Mouse (Mus musculus) left cerebral cortex, postnatal 4 days (tissue): Measurements from ENCODE around the gene Tnnt1. TPM values are rescaled to one million over a fixed set of nuclear protein-coding genes. Genes with fewer than 3 reads are reported as not detected.
"Not testable (repeated sequence)": the region's sequence is repeated elsewhere in the genome, so short reads cannot be mapped to it uniquely, and the experiment has no call there.

Experiments
- DNase-seq: peaks from one replicate; pipeline ENCODE4 v3.0.0-alpha.2; 2022
- intact Hi-C: fragments of 180-260 bp; cut with DNase I; formaldehyde crosslinking; loops from one replicate; pipeline ENCODE4 v1.15.1; 2025
- total RNA-seq, 2 experiments: library from RNA; stranded (reverse); gene quantifications; 2 replicates each; pipeline ENCODE4 v1.2.3; 2021

Tnnt1 gene
- total RNA-seq, result 1 to 10 TPM in 1 of 2 experiments, under 1 TPM in 1; 0.89 to 1.0 TPM

DNA sequence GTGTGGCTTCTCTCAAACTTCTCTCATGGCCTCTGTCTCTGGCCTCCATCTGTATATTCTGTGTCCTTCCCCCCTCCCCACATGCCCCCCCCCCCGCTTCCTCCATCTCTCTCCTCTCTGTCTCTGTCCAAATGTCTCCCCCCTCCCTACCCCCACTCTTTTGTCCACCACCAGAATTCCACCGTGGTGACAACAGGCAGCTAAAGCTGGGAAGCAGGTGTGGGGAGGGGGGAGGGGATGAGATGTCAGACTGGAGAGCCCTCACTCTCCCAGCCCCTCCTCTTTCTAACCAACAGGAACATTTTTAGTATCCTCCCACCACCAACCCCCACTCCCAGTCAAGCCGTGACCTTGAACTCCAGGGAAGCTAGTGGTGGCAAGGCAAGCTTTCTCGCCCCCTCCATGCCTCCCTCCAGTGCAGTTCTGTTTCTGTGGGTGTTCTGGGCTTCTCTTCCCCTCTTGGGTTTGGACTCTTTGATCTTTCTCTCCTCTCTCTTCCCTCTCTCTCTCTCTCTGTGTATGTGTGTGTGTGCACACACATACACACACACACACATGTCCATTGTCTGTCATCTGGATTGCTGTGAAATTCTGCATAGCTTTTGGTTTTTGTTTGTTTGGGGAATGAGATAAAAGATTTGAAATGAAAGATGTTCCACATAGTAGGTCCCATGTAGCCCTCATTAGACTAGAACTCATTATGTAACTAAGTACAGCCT is at the start of gene Tnnt1:
TSS of gene Tnnt1 (minus strand) at position 51 of the 719 bp plus-strand sequence.
- DNase-seq, result no peak
- intact Hi-C loops, result no loop called here

DNA sequence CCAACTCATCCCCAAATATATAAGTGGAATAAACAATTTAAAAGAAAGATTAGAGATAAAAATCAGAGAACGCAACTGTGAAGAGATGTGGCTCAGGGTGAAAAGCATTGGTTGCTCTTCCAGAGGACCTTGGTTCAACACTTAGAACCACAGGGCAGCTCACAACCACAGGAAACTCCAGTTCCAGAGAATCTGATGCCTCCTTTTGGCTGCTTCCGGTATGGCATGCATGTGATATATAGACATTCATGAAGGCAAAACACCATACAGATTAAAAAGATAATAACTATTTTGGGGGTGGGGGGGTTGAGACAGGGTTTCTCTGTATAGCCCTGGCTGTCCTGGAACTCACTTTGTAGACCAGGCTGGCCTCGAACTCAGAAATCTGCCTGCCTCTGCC is 46.5 kb upstream of the Tnnt1 start:
- no peak for DNase-seq
- intact Hi-C loops, result no loop called here

DNA sequence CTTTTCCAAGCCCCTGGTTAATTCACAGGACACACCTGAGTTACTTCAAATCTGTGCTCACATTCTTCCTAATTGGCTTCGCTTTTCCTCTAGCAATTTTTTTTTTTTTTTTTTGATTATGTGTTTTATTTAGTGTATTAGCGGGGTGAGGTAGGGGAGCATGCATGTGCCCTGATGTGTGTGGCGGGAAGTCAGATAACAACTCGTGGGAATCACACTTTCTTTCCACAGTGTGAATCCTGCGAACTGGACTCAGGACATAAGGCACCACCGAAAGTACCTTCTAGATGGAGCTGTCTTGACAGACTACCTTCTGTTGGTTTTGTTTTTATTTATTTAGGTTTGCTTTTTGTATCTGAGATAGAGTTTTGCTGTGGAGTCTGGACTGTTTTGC is 41.0 kb upstream of the Tnnt1 start:
- no peak for DNase-seq

DNA sequence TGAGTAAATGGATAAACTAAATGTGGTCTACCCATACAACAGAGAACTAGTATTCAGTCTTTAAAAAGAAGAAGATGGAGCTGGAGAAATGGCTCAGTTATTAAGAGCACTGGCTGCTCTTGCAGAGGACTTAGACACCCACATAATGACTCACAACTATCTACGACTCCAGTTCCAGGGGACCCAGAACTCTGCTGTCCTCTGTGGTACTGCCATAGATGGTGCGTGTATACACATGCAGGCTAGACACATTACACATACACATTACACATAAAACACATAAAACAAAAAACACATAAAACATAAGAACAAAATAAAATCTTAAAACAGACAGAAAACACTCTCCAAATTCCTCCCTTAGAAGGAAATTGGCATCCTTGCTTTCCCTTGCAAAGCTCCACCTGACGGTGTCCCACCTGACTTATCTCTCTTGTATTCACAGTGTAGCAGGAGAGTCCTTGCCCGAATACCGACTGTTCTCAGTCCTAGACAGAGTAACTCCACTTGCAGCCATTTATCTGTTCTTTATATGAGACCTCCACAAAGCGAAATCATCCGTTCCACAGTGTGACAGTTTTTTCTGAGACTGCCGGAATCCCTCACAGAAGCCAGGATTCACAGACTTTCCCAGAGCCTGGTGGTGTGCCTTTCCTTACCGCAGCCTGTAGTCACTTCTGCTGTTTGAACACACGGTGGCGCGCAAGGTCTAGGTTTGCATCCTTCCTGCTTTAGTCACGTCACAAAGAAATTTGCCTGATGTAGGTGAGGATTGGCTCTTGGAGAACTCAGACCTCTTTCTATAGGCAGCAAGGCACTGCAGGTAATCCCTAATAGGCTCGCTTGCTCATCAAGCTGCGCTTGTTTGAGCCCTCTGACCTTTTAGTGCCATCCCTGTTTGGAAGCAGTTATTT is 40.3 kb upstream of the Tnnt1 start:
- intact Hi-C loops, result loop anchor here (5.0 kb wide), 1 partner anchor 241 kb away; no protein-coding TSS in a partner anchor
- peak; percentile 79 for DNase-seq

More for the DNA sequence above, 41.0 kb upstream of the Tnnt1 start:
- intact Hi-C loops, result loop anchor here (5.0 kb wide), 1 partner anchor 240 kb away; no protein-coding TSS in a partner anchor

DNA sequence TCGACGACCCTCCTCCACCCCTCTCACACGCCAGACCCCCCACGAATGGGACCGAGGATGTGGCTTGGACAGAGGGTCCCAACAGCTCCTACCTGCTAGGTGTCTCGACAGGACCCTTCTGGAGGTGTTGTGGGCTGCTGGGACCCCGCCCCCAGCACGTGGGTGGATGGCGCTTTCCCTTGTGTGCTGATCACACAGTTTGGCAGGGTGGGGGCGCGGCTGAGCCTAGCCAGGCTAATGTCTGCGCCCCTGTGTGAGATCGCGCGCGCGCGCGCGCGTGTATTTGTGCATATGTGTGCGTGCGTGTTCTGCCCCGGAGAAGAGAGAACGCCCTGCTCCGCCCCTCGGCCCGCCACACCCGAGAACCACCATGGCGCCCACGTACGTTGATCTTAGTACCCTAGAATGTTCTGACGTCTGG is 31.0 kb upstream of the Tnnt1 start, which contains the start of gene Syt5:
TSS of gene Syt5 (minus strand) at position 321 of the 421 bp plus-strand sequence.
- DNase-seq, result peak; percentile 76
- intact Hi-C loops, result no loop called here

DNA sequence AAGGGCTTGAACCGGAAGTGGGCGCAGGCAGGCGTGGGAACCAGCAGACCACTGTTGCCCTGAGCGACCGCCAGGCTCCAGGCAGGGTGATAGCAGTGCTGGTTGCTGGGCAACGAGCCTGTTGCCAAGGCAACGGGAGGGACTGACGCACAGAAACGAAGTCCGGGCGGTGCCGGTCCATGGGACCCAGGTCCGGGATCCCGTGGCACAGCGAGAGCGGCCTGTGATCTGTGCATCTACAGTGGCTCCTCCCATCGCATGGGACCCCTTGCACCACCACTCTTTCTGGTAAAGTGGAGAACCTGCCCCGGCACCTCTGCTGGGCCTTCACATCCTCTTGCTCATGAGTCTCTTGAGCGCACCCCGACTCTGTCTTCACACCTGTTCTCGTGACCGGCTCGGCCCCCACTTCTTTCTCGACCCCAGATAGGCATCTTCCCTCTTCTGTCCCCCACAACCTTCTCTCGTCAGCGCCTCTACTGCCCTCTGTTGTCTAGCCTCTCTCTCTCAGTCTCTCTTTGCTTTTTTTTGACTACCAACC is 30.5 kb upstream of the Tnnt1 start:
- intact Hi-C loops, result no loop called here
- DNase-seq, result peak; percentile 93

DNA sequence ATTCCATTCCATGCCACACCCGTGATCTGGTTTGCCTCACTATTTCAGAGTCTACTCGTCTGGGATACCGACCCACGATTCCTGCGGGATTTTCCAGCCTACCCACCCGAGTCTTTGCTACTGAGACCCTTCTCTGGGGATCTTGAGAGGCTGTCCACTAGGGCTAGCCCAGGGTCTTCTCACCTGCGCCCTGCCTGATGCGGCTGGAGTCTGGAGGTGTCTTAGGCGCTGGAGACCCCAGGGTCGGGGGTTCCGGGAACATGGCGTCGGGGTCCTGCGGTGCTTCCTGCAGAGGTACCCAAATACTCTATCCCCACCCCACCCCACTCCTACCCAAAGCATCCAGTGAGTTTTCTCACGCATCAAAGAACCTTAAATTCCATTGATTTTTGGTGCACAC is 29.9 kb upstream of the Tnnt1 start:
- intact Hi-C loops, result no loop called here
- DNase-seq, result no peak

DNA sequence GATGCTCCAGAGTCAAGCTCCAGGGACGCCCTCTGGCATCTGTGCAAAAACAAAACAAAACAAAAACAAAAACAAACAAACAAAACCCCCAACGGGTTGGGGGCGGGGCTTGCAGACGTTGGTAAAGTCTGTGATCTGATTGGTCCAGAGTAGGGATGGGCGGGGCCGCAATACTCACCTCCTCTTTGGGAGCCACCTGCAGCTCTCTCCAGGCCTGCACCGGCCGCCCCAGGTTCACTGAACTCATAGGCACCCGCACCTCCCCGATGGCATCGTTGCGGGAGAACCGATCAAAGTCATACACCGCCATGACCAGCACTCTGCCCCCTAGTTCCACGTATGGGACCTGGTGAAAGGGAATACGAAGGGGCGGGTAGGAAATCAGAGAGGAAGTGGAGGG is 25.8 kb upstream of the Tnnt1 start:
- no peak for DNase-seq

DNA sequence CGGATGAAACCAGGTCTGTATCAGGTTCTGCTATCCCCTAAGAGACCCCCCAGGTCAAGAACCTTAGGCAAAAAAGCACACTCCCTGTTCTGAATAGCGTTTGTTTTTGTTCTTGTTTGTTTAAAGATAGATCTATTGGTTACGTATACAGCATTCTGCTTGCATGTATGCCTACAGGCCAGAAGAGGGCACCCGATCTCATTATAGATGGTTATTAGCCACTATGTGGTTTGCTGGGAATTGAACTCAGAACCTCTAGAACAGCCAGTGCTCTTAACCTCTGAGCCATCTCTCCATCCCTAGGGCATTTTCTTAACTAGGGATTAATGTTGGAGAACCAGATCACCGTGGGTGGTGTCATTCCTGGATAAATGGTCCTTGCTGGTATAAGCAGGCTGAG is 25.2 kb upstream of the Tnnt1 start:
- no peak for DNase-seq
- intact Hi-C loops, result no loop called here

More for the DNA sequence above, 25.8 kb upstream of the Tnnt1 start:
- intact Hi-C loops, result no loop called here

DNA sequence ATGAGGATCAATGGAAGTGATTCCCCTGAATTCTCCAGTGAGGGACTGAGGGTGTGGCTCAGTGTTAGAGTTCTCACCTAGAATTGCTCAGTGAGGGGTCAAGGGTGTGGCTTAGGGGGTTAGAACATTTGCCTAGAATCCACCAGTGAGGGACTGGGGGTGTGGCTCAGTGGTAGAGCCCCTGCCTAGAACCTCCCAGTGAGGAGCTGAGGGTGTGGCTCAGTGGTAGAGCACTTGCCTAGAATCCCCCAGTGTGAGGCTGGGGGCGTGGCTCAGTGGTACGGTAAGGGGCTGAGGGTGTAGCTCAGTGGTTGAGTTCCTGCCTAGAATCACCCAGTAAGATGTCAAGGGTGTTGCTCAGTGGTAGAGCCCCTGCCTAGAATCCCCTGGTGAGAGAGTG is 22.8 kb upstream of the Tnnt1 start:
- intact Hi-C loops, result no loop called here
- DNase-seq, result no peak

DNA sequence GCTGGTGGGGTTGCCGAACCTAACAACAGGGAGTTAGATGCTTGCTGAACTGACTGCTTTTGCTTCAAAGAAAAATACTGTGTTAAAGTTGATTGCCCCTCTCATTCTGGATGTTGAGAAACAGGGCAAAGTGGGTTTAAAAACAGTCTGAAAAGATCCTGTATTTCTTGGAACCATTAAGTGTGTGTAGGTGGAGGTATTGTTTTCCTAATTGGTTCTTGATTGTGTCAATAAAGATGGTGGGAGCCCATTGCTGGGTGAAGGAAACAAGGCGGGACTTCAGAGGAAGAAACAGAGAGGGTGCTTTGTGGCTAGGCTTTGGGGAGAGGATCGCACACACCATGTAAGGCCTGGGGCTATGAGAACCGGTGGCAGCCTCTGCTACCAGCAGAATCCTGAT is 21.0 kb upstream of the Tnnt1 start:
- DNase-seq, result no peak
- intact Hi-C loops, result no loop called here

DNA sequence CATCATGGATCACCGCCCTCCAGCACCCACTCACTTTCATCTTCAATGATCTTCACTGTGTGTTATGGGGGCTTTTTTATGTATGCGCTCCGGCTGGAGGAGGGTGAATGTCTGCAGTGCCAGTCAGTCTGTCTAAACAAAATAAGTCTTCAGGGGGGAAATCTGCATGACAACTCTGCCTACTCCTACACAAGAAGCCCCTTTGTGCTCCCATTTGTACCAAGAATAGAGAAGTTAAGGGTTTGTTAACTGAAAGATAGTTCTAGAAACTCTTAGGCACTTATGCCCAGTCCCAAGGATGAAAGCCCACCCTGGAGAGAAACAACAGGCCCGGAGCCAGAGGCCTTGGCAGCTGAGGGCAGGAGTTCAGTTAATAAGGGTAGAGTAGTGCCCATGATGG is 20.2 kb upstream of the Tnnt1 start:
- intact Hi-C loops, result no loop called here

DNA sequence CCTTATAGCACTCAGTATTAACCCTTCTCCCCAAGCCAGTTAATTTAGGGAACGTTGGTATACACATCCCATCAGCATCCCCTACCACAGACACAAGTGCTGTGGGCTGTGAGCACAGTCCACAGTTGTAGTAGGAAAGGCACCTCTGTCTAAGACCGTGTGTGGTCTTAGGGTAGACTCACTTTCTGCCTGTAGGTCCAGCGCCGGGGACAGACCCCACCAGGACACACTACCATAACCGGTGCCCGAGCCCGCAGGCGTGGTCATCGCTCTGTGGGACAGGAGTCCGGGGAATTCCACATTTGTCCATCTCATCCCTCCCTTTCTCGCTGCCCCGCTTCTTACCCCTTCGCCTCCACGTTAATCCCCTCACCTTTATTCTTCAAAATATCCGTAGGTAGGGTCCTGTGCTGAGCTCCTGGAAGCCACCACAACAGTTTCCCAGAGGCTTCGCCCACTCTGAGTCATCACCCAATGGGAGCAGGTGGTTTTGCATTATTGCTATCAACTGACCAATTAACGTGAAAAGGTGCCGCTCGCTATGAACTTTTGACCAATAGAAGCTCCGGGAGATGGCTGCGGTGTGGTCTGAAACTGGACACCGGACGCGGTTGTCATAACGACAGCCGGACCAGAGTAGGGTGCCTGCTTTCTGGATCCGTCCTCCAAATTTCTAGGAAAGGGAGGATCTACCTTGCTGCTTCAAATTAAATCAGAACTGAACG is 16.0 kb upstream of the Tnnt1 start, which contains the start of gene Dnaaf3:
TSS of gene Dnaaf3 (minus strand) at position 449 of the 725 bp plus-strand sequence.
- intact Hi-C loops, result no loop called here
- peak; percentile 49 for DNase-seq

More for the DNA sequence above, 20.2 kb upstream of the Tnnt1 start:
- DNase-seq, result no peak

DNA sequence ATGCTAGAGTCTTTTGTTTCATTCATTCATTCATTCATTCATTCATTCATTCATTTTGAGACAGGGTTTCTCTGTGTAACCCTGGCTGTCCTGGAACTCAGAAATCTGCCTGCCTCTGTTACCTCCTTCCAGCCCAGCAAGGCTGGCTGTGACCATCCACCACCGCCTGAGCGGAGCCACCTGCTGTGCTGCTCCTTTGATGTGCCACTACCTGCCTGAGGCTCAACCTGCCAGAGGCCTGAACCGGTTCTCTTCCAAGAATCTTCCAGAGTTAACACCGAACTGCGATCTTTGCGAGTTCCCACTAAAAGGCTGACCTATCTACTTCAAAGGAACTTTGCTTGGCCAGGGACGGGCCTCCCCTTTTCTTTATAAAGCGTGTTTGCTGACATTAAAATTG is 14.0 kb upstream of the Tnnt1 start:
- DNase-seq, intact Hi-C loops: not testable (repeated sequence)

DNA sequence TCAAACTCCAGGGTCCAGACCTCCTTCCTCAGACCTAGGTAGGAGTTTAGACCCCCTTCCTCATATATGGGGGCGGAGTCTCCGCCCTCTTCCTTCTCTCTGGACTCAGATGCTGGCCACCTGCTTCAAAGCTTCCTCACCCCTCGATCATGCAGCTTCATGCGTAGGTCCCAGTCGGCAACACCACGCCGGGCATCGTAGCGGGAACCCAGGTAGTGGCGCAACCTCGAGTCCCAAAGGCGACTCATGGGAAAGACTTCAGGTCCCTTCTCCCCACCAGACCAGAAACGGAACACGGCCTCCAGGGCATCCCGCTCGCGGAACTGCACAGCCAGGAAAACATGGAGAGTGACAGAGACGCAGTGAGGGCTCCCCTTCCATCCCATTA is 11.1 kb upstream of the Tnnt1 start:
- intact Hi-C loops, result no loop called here

DNA sequence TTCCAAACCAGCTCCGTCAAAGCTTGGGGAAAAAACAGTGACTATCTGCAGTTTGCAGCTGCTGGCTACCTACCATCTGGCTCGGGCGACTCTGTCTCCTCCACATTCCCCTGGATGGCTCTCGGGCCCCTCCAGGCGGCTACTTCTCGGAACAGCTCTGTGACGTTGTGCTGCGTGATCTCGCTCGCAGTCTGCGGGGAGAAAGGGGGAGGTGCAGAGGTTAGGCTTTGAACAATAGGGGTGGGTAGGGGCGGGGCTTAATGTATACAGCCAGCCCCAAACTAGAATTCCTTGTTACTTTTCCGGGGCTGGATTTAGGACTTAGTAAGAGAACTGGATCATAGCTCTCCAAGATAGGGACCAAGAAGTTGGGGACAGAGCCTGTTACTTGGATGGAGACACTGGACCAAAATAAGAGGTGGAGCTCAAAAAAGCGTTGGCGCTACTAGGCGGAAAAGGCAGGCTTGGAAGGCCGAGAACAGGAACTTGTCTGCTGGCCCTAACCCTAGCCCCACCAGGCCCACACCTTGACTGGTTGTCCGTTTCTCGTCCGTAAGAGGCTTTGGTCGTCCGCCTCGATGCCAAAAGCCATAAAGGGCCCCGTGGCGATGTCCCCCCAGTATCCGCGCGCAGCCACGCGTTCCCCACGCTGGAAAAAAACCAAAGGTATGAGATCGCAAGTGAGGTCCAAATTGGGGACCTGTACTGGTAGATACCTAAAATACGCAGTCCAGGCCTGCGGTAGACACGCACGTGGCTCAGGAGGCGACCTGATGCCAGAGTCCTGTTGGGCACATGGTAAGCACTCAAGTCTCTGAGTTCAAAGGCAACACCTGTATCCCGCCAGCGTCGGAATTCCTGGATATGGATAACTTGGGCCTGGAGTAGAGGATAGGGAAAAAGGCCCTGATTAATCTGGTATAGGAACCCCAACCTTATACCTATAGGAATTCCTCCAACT is 10.4 kb upstream of the Tnnt1 start:
- intact Hi-C loops, result no loop called here

More for the DNA sequence above, 11.1 kb upstream of the Tnnt1 start:
- DNase-seq, result no peak

DNA sequence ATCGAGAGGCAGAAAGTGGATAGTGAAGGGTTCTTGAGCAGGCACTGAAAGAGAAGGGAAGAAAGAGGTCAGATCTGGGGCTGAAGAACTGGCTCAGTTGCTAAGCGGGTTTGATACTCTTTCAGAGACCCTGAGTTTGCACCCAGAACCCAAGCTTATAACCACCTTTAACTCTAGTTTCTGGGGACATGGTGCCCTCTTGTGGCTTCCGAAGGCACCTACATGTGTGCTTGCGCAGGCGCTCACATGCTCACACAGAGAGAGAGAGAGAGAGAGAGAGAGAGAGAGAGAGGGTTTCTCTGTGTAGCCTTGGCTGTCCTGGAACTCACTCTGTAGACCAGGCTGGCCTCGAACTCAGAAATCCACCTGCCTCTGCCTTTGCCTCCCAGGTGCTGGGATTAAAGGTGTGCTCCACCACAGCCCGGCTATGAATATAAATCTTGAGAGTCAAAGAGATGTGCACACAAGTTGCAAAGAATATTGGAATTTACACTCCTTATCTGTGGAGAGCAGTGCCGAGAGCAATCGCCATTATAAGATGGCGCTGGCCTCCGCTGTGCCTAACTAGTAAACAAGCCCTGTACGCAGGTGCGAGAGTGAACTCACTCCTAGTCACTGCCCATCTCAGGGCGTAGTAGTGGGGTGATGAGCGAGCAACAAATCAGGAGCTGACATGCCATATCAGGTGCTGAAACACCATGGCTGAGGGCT is 8.2 kb upstream of the Tnnt1 start, which contains the start of gene Tnni3:
TSS of gene Tnni3 (minus strand) at position 18 of the 711 bp plus-strand sequence.
- intact Hi-C loops, result not testable (repeated sequence)
- DNase-seq, result peak; percentile 45

More for the DNA sequence above, 10.4 kb upstream of the Tnnt1 start:
- peak; percentile 78 for DNase-seq
